Mouse (Mus musculus): ENCODE measurements around the gene Sdccag8. TPM values are rescaled to one million over a fixed set of nuclear protein-coding genes. Genes with fewer than 3 reads are reported as not detected.

The Sdccag8 gene
- 21.3 TPM for polyA plus RNA-seq (2017; shearing (Covaris generic))

DNA sequence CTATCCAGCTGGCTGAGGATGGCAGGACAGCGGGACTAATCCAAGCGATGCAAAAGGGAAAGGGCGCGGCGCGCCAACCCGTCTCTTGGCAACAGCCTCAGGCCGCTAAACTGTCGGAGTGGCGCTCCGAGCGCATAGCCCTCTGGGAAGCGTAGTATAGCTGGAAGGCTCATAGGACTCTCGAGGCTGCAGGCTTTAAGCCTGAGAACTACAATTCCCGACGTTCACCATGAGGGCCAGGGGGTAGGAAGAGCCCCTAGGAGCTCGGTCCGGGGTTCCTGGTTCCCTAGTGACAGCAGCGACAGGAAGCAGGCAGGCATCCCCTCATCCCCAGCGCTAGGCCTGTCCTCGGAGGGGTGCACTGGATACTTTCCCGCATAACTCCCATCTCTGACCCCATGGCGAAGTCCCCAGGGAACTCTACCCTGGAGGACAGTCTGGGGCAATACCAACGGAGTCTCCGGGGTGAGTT, at the start of gene Sdccag8:
Gene Sdccag8, plus strand, starts transcription at position 70 of the 472 bp plus-strand sequence.

DNA sequence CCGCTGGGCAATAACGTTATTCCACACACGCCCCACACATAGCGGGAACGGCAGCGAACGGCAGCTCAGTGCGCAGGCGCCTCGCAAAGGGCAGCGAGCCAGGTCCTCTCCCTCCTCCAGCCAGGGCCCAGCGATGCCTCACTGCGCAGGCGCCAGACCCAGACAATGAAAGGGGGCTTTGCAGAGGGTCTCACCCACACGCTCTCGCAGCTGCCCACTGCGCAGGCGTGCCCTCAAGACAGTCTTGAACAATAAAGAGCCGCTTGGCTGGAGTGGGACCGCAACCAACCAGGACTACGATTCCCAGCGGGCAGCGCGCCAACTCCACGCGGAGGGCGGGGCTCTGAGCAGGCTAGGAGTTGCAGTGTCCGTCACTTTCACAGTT, 432 bp upstream of the Sdccag8 start, which contains the start of gene Cep170:
Gene Cep170, minus strand, starts transcription at position 32 of the 385 bp plus-strand sequence.

Other genes starting within 250 kb of the Sdccag8 start
- gene Cep170, start 593 bp upstream of the Sdccag8 start, polyA plus RNA-seq (2017; shearing (Covaris generic)) = 21.0 TPM

All from CD4-positive, CD25-positive, alpha-beta regulatory T cell (primary cell).